Mouse (Mus musculus): ENCODE measurements around the gene Plch2. TPM values are rescaled to one million over a fixed set of nuclear protein-coding genes. Genes with fewer than 3 reads are reported as not detected.

Plch2 gene
- polyA plus RNA-seq, 2 experiments = 0.04 to 0.09 TPM

DNA sequence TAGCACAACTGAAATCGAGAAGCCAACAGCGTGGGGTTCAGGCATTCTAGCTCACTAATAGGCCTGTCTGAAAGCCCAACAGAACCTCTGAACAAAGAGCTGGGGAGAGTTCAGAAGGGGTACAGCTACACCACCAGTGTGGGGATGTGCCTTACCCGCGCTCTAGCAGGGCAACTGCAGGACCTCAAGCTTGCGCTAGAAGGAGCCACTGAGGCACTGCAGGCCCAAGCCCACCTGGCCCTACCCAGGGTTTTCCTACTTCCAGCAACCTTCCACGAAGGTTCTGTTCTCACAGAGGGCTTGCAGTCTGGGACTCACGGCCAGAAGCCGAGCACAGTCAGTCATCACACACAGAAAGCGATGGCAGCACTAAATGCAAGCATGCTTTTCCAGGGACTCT, 18.6 kb upstream of the Plch2 start:
- ATAC-seq (ENCODE audit: insufficient read depth) (no peak), DNase-seq (ENCODE audit: low read depth in 3 of 3, low spot score in 3 of 3) (no peak)
- Histone ChIP-seq H3K27ac (no peak overlapping the region), H3K36me3 (replicated peaks; ENCODE audit: control insufficient read depth, insufficient read depth, low read depth) (peaks cover 84% of the 10 kb centered on the region), H3K4me3 (ENCODE audit: insufficient read depth in 1 of 2, low read depth in 2 of 2, low read length in 2 of 2) (no peak overlapping the region), H3K4me2 (ENCODE audit: low read depth) (no peak overlapping the region), H3K4me1 (replicated peaks; ENCODE audit: control insufficient read depth in 2 of 2, insufficient read depth in 2 of 2, low read length in 1 of 2) (no peaks in the 10 kb centered on the region), H3K9ac (replicated peaks) (no peak overlapping the region), H3K9me3 (ENCODE audit: control insufficient read depth, low read length) (no peaks in the 10 kb centered on the region), H3K27me3 (ENCODE audit: control insufficient read depth, insufficient read depth, low read length) (no peaks in the 10 kb centered on the region)
- TF ChIP-seq CTCF (IDR thresholded peaks at IDR 0.05; ENCODE audit: low read depth) (0 out of 2 replicates have a peak, but pooled peaks have one; percentile 16), EP300 (IDR thresholded peaks at IDR 0.05; ENCODE audit: low read depth) (no peak)
- WGBS (ENCODE audit: insufficient replicate concordance) = 85% methylated on average over 9 of the region's 9 CpGs

DNA sequence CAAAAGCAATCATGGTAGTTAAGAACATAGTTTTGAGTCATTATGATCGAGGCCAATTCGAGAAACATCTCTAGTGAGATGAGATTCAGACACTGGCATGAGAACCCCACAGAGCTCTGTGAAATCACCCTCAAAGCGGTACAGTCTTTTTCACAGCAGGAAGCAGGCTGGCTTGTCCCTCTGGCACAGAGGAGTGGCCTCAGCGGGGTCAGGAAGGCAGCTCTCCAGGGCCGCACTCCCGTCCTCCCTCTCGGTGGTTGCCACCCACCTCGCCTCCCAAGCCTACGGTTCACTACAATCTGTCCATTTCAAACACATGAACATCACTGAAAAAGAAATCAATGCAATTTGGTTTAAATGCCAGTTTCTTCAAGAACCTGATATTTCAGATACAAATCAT, 17.8 kb upstream of the Plch2 start:
- Histone ChIP-seq H3K27ac (no peak overlapping the region), H3K4me1 (replicated peaks; ENCODE audit: control insufficient read depth in 2 of 2, insufficient read depth in 2 of 2, low read length in 1 of 2) (no peaks in the 10 kb centered on the region), H3K4me2 (ENCODE audit: low read depth) (no peak overlapping the region), H3K4me3 (ENCODE audit: insufficient read depth in 1 of 2, low read depth in 2 of 2, low read length in 2 of 2) (no peak overlapping the region), H3K9me3 (ENCODE audit: control insufficient read depth, low read length) (no peaks in the 10 kb centered on the region), H3K27me3 (ENCODE audit: control insufficient read depth, insufficient read depth, low read length) (no peaks in the 10 kb centered on the region), H3K36me3 (replicated peaks; ENCODE audit: control insufficient read depth, insufficient read depth, low read depth) (peaks cover 80% of the 10 kb centered on the region), H3K9ac (replicated peaks) (no peak overlapping the region)
- ATAC-seq (ENCODE audit: insufficient read depth) (no peak), DNase-seq (ENCODE audit: low read depth in 3 of 3, low spot score in 3 of 3) (no peak)
- WGBS (ENCODE audit: insufficient replicate concordance) = 85% methylated on average over 9 of the region's 9 CpGs
- TF ChIP-seq CTCF (IDR thresholded peaks at IDR 0.05; ENCODE audit: low read depth) (no peak), EP300 (IDR thresholded peaks at IDR 0.05; ENCODE audit: low read depth) (no peak)

DNA sequence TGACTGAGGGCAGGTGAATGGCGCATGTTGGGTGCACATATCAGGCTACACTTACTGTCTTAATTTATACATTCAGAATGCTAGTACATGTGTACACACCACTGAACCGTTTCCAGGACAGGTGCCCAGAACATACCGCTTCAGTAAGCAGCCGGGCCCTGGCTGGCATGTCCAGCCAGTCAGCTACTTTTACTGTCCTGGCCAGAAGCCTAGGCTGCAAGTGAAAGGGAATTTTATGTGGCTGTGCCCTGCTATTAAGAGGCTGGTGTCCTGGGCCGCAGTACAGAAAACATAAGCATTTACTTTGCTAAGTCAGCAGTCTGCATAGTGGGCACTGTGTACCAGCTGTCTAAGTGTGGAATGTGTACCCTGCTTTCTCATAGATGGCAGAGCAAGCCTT, 14.3 kb upstream of the Plch2 start:
- H3K27me3 ChIP-seq (ENCODE audit: control insufficient read depth, insufficient read depth, low read length) = no peaks in the 10 kb centered on the region
- H3K9me3 ChIP-seq (ENCODE audit: control insufficient read depth, low read length) = no peaks in the 10 kb centered on the region
- DNase-seq (ENCODE audit: low read depth in 3 of 3, low spot score in 3 of 3) (no peak), ATAC-seq (ENCODE audit: insufficient read depth) (no peak)
- H3K4me1 ChIP-seq (replicated peaks; ENCODE audit: control insufficient read depth in 2 of 2, insufficient read depth in 2 of 2, low read length in 1 of 2) = peaks cover 7 to 13% of the 10 kb centered on the region in 2 experiments; a peak in 3 of 4 replicates
- no peak overlapping the region for H3K4me3 ChIP-seq (ENCODE audit: insufficient read depth in 1 of 2, low read depth in 2 of 2, low read length in 2 of 2)
- H3K36me3 ChIP-seq (replicated peaks; ENCODE audit: control insufficient read depth, insufficient read depth, low read depth) = peaks cover 56% of the 10 kb centered on the region
- H3K4me2 ChIP-seq (ENCODE audit: low read depth) = no peak overlapping the region
- no peak overlapping the region for H3K27ac ChIP-seq
- WGBS (ENCODE audit: insufficient replicate concordance) = 87% methylated on average over 5 of the region's 5 CpGs
- no peak overlapping the region for H3K9ac ChIP-seq (replicated peaks)
- no peak for TF ChIP-seq CTCF (IDR thresholded peaks at IDR 0.05; ENCODE audit: low read depth)
- TF ChIP-seq EP300 (IDR thresholded peaks at IDR 0.05; ENCODE audit: low read depth) = no peak

DNA sequence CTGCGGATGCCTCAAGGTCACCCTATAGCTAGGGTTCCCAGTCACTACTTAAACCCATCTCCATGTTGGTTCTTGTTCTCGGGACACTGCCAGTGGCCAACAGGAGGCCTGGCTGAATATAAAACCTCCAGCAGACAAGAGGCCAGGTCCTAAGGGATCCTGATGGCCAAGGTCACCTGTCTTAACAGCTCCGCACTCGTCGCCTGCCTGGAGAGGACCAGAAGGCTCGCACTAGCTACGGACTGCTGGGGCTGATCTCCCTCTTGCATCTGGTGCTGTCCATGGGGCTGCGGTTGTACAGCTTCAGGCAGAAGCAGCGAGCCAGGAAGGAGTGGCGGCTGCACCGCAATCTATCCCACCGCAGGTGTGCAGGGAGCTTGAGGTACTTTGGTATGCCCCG, 13.6 kb upstream of the Plch2 start:
- no peak for ATAC-seq (ENCODE audit: insufficient read depth)
- Histone ChIP-seq H3K36me3 (replicated peaks; ENCODE audit: control insufficient read depth, insufficient read depth, low read depth) (peaks cover 48% of the 10 kb centered on the region), H3K4me3 (ENCODE audit: insufficient read depth in 1 of 2, low read depth in 2 of 2, low read length in 2 of 2) (no peak overlapping the region), H3K27me3 (ENCODE audit: control insufficient read depth, insufficient read depth, low read length) (no peaks in the 10 kb centered on the region), H3K27ac (no peak overlapping the region), H3K4me2 (ENCODE audit: low read depth) (no peak overlapping the region), H3K9ac (replicated peaks) (no peak overlapping the region), H3K4me1 (replicated peaks; ENCODE audit: control insufficient read depth in 2 of 2, insufficient read depth in 2 of 2, low read length in 1 of 2) (peaks cover 7 to 13% of the 10 kb centered on the region in 2 experiments; a peak in 3 of 4 replicates), H3K9me3 (ENCODE audit: control insufficient read depth, low read length) (no peaks in the 10 kb centered on the region)
- WGBS (ENCODE audit: insufficient replicate concordance) = 79% methylated on average over 13 of the region's 13 CpGs
- DNase-seq (ENCODE audit: low read depth in 3 of 3, low spot score in 3 of 3) = no peak
- TF ChIP-seq CTCF (IDR thresholded peaks at IDR 0.05; ENCODE audit: low read depth) = no peak
- no peak for TF ChIP-seq EP300 (IDR thresholded peaks at IDR 0.05; ENCODE audit: low read depth)

DNA sequence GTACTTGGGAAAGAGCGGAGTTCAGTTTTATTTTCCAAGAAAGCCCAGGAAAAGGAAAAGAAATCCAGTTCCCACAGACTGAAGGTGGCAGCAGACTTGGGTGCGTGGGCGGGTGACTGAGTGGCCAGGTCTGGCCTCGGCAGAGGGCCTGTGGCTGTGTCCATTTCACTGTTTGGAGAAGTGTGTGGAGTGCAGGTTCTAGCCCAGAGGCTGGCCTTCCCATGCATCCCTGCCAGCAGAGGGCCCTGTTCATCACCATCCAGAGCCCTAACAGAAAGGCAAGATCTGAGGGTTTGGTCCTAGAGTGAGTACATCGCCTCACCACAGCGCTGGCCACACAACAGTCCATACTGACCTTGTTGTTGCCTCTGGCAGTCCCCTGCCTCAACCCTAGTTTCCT, 12.6 kb upstream of the Plch2 start:
- TF ChIP-seq CTCF (IDR thresholded peaks at IDR 0.05; ENCODE audit: low read depth) (peak; percentile 63), EP300 (IDR thresholded peaks at IDR 0.05; ENCODE audit: low read depth) (no peak)
- DNase-seq (ENCODE audit: low read depth in 3 of 3, low spot score in 3 of 3) (no peak), ATAC-seq (ENCODE audit: insufficient read depth) (no peak)
- Histone ChIP-seq H3K27me3 (ENCODE audit: control insufficient read depth, insufficient read depth, low read length) (no peaks in the 10 kb centered on the region), H3K4me3 (ENCODE audit: insufficient read depth in 1 of 2, low read depth in 2 of 2, low read length in 2 of 2) (no peak overlapping the region), H3K4me2 (ENCODE audit: low read depth) (no peak overlapping the region), H3K4me1 (replicated peaks; ENCODE audit: control insufficient read depth in 2 of 2, insufficient read depth in 2 of 2, low read length in 1 of 2) (peaks cover 7 to 13% of the 10 kb centered on the region in 2 experiments; a peak in 3 of 4 replicates), H3K9me3 (ENCODE audit: control insufficient read depth, low read length) (no peaks in the 10 kb centered on the region), H3K36me3 (replicated peaks; ENCODE audit: control insufficient read depth, insufficient read depth, low read depth) (peaks cover 40% of the 10 kb centered on the region), H3K9ac (replicated peaks) (no peak overlapping the region), H3K27ac (no peak overlapping the region)
- 82% methylated on average over 6 of the region's 6 CpGs for whole genome bisulfite sequencing (ENCODE audit: insufficient replicate concordance)

Data from liver, embryonic 14.5 days (tissue).